Comparison of ENCODE assay signal across 9 mouse cellular contexts in the genomic region with DNA sequence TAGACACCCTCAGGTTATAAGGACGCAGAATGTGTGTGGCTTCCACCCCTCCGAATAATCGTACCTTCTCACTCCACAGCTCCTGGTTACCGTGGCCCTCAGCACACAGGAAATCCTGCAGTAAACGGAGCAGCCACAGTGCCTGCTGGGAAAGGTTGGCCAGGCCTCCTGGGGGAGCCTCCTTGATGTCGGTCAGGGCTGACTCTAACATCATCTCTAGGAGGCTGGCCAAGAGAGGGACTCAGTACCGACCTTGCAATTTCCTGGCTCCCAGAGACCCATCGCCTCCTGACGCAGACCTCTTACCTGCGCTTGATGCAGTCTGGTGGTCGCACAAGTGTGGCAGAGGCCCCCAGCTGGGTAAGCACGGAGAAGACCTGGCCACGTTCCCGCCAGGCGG.
"Had no signal": no experiment of that assay in that cellular context is flagged by ENCODE, and none has a peak within 500 bp of the region (broad histone marks: within the 10 kb centered on the region; RNA-seq: fewer than 3 reads in every experiment).

No protein-coding gene starts in this region.

- H3K36me3 ChIP-seq: neural tube, embryonic 13.5 days had no signal

- H3K9me3 ChIP-seq: liver, embryonic 13.5 days; neural tube, embryonic 13.5 days had no signal

- DNase-seq: layer of hippocampus, postnatal 36 days; liver, embryonic 13.5 days; lung, adult 2 months; lung, postnatal 14 days; lung, postnatal 4 days; thymus, adult 18-20 months had no signal

- H3K27me3 ChIP-seq: liver, embryonic 13.5 days had no signal

- H3K4me1 ChIP-seq: liver, embryonic 13.5 days had no signal

- H3K4me3 ChIP-seq: layer of hippocampus, adult 2 months; left cerebral cortex, adult 2 months; liver, embryonic 13.5 days had no signal
